Mouse (Mus musculus) hindbrain, embryonic 14.5 days (tissue): ENCODE measurements around the gene Tmem128. TPM values are rescaled to one million over a fixed set of nuclear protein-coding genes. Genes with fewer than 3 reads are reported as not detected.

Experiments
- ATAC-seq: fragments of 200-750 bp; cut with Nextera tagmentation; 2 replicates; pipeline ENCODE4 v1.8.0; 2017; ENCODE audit warnings: moderate number of reproducible peaks, mild to moderate bottlenecking, moderate TSS enrichment, moderate library complexity; ENCODE audit not compliant: low FRiP score
- DNase-seq: peaks from one replicate; pipeline ENCODE4 v3.0.0-alpha.2; 2015; ENCODE audit warnings: low spot score
- H3K27ac ChIP-seq: fragments of 300-500 bp; sonication (generic); 2 replicates; pipeline ENCODE4 v1.5.1; 2014; ENCODE audit warnings: mild to moderate bottlenecking, moderate library complexity
- H3K27me3 ChIP-seq: fragments of 300-500 bp; sonication (generic); 2 replicates; pipeline ENCODE4 v1.6.1; 2014; ENCODE audit warnings: mild to moderate bottlenecking, low read length, mixed read lengths; ENCODE audit not compliant: control insufficient read depth, insufficient read depth
- H3K36me3 ChIP-seq: fragments of 300-500 bp; sonication (generic); replicated peaks from 2 replicates; pipeline ENCODE4 v1.6.1; 2014; ENCODE audit not compliant: control insufficient read depth, insufficient read depth
- H3K4me1 ChIP-seq: fragments of 300-500 bp; sonication (generic); replicated peaks from 2 replicates; pipeline ENCODE4 v1.6.1; 2014; ENCODE audit warnings: antibody characterized with exemption, low read length, mixed read lengths; ENCODE audit not compliant: control insufficient read depth, insufficient read depth
- H3K4me2 ChIP-seq: fragments of 300-500 bp; sonication (generic); replicated peaks from 2 replicates; pipeline ENCODE4 v1.6.1; 2014; ENCODE audit warnings: mild to moderate bottlenecking, moderate library complexity
- H3K4me3 ChIP-seq: fragments of 300-500 bp; sonication (generic); replicated peaks from 2 replicates; pipeline ENCODE4 v1.5.1; 2014; ENCODE audit warnings: mild to moderate bottlenecking, low read length
- H3K9ac ChIP-seq: fragments of 300-500 bp; sonication (generic); 2 replicates; pipeline ENCODE4 v1.6.1; 2014
- H3K9me3 ChIP-seq: fragments of 300-500 bp; sonication (generic); 2 replicates; pipeline ENCODE4 v1.6.1; 2016; ENCODE audit warnings: low read length; ENCODE audit not compliant: control insufficient read depth
- WGBS: fragments of 180-500 bp; shearing (Covaris S2); extraction: QIAGEN DNeasy Blood & Tissue Kit; methylation state at CpG from one replicate; pipeline ENCODE4 v1.1.7; 2014; 5-methylcytosine and 5-hydroxymethylcytosine counted together
- polyA plus RNA-seq: library from polyadenylated mRNA; unstranded; fragments of >200 nt; fragmentation: Nextera tagmentation; extraction: Ambion mirVana; gene quantifications from 2 replicates; pipeline ENCODE4 v1.2.1, GENCODE M21; 2014

Gene Tmem128
- polyA plus RNA-seq, 1 experiment from 2014 or later = 102 TPM

GRCm38 (mm10) chr5:38305241-38305640, 45.3 kb downstream of the Tmem128 start:
- H3K27ac ChIP-seq = no peak overlapping the region
- no peaks in the 10 kb centered on the region for H3K27me3 ChIP-seq
- no peaks in the 10 kb centered on the region for H3K36me3 ChIP-seq
- no peaks in the 10 kb centered on the region for H3K9me3 ChIP-seq
- no peak overlapping the region for H3K4me3 ChIP-seq
- WGBS = 77% methylated on average over 2 of the region's 2 CpGs
- no peak overlapping the region for H3K9ac ChIP-seq
- H3K4me2 ChIP-seq = no peak overlapping the region
- no peaks in the 10 kb centered on the region for H3K4me1 ChIP-seq
- ATAC-seq (no peak), DNase-seq (no peak)

GRCm38 (mm10) chr5:38307255-38308101, 47.5 kb downstream of the Tmem128 start:
- WGBS = 10% methylated on average over 26 of the region's 26 CpGs
- Histone ChIP-seq H3K27me3 (no peaks in the 10 kb centered on the region), H3K4me3 (peak overlapping the region; percentile 27), H3K9ac (peak overlapping the region; percentile 37; the same call in 1 of the 2 replicates), H3K4me1 (no peaks in the 10 kb centered on the region), H3K4me2 (peak overlapping the region; percentile 56), H3K9me3 (no peaks in the 10 kb centered on the region), H3K27ac (no peak overlapping the region), H3K36me3 (no peaks in the 10 kb centered on the region)
- DNase-seq = peak; percentile 97
- ATAC-seq = peak; percentile 88

DNA sequence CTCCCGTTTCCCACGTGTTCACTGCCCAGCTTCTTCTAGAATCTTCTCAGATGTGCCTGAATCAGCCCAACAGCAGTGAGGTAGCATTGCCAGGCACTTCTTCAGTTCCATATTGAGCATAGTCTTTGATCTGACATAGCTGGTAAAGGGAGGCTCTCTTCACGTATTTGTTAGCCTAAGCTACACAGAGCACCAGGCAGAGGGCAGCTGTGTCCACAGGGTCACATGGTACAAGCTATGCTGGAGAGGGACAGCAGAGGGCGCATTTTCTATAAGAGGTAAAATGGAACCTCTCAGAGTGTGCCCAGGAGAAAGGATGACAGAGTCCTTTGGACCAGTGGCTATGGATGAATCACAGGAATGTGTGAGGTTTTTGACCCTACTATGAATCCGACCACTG, 48.9 kb downstream of the Tmem128 start:
- no peak overlapping the region for H3K9ac ChIP-seq
- no peaks in the 10 kb centered on the region for H3K4me1 ChIP-seq
- H3K9me3 ChIP-seq = no peaks in the 10 kb centered on the region
- H3K4me2 ChIP-seq = no peak overlapping the region
- no peak overlapping the region for H3K4me3 ChIP-seq
- H3K27ac ChIP-seq = no peak overlapping the region
- peak; percentile 28; the same call in 1 of the 2 replicates for ATAC-seq
- 57% methylated on average over 5 of the region's 5 CpGs for WGBS
- H3K27me3 ChIP-seq = no peaks in the 10 kb centered on the region
- peak; percentile 49 for DNase-seq
- H3K36me3 ChIP-seq = no peaks in the 10 kb centered on the region

- no peak for ATAC-seq
- no peaks in the 10 kb centered on the region for H3K27me3 ChIP-seq
- no peaks in the 10 kb centered on the region for H3K36me3 ChIP-seq
- H3K4me1 ChIP-seq = no peaks in the 10 kb centered on the region
- no peak for DNase-seq
- H3K27ac ChIP-seq = no peak overlapping the region
- no peak overlapping the region for H3K4me3 ChIP-seq
- WGBS = 82% methylated on average over 3 of the region's 3 CpGs
- no peaks in the 10 kb centered on the region for H3K9me3 ChIP-seq
- no peak overlapping the region for H3K9ac ChIP-seq
- no peak overlapping the region for H3K4me2 ChIP-seq
These were observed 49.8 kb downstream of the Tmem128 start for GRCm38 (mm10) chr5:38309795-38310194.

Other genes with a start within 250 kb of the Tmem128 start
- gene Stx18, start 221.4 kb upstream of the Tmem128 start, polyA plus RNA-seq = 35.1 and 38.5 TPM in 2 replicates
- gene Nsg1, start 100.3 kb upstream of the Tmem128 start, polyA plus RNA-seq = 311 and 362 TPM in 2 replicates
- 17.8 TPM in 2 replicates for gene Zbtb49, start 39.7 kb upstream of the Tmem128 start, polyA plus RNA-seq
- 33.4 and 33.5 TPM in 2 replicates for gene Lyar, start 39.7 kb upstream of the Tmem128 start, polyA plus RNA-seq
- not detected in 2 replicates for gene Otop1, start 15.8 kb downstream of the Tmem128 start, polyA plus RNA-seq
- gene Drd5, start 59.2 kb downstream of the Tmem128 start, polyA plus RNA-seq = 0.46 and 0.69 TPM in 2 replicates
- 0.14 and 0.27 TPM in 2 replicates for gene Slc2a9, start 243.0 kb downstream of the Tmem128 start, polyA plus RNA-seq